Mouse (Mus musculus) G1E (cell line): ENCODE measurements at regions not wholly inside any gene's neighbourhood (a gene's known extent, or its start where the extent isn't known, plus 50 kb on each side); places are given as distances from the start of the nearest gene placed in this dataset.

Experiments used
- CTCF ChIP-seq: IDR thresholded peaks from 2 replicates; pipeline ENCODE4 v1.5.1; 2012; ENCODE audit warnings: low read depth, low read length, inconsistent platforms, mixed read lengths
- POLR2AphosphoS5 ChIP-seq: IDR thresholded peaks from 2 replicates; pipeline ENCODE4 v1.6.1; 2012; ENCODE audit warnings: low read depth, low read length, inconsistent platforms; ENCODE audit not compliant: insufficient replicate concordance
- TAL1 ChIP-seq: conservative IDR thresholded peaks from 2 replicates; pipeline ENCODE4 v1.6.1; 2012; ENCODE audit warnings: low read depth, low read length, inconsistent platforms, mixed read lengths

GRCm38 (mm10) chr19:54112691-54113090 lies 68.7 kb downstream of the Adra2a start:
- TF ChIP-seq CTCF (no peak), TAL1 (no peak), POLR2AphosphoS5 (no peak)
